Mouse (Mus musculus): ENCODE measurements around the gene Hoxd9.
A peak's percentile ranks its signal among the peaks of the same experiment; 100 is the strongest.

The Hoxd9 gene

DNA sequence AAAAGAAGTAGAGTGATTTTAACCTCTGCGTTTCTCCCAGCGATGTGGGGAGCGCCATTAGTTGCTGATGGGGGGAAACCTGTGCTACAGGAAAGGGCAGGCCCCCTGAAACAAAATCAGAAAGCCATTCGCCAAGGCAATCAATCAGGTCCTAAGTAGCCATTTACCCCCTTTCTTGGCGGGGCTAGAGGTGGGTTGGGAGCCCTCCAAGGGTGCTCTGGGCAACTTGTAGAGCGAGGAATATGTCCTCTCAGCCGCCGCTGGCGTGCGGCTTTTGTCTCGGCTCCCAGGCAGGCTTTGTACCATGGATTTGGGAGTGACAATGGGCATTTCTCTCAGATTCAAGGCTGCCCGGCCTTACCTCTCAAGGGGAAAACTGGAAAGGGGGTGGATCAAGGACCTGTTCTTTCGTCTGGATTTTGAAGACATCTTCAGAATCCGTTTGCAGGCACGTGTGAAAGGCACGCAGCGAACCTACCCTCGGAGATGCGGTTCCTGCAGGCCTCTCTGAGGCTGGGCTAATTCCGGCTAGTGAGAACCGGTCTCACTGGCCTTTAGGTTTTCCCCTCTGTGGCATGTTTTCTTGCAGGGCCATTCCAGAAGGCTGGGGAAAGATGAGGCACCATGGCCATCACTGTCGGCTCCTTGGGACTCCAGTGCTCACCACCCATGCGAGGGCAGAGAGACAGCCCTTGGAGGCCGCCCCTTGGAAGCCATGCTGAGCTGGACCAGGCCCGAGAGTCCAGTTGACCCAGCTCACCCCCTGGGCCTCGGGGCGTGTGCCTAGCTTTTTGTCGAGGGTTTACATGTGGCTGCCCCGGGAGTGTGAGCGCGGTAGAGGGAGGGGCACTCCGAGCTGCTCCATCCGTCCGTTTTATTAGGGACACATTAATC is 838 bp upstream of the Hoxd9 start:
- no peak for DNase-seq (ENCODE audit: low read depth in 2 of 2, low spot score in 2 of 2)

DNA sequence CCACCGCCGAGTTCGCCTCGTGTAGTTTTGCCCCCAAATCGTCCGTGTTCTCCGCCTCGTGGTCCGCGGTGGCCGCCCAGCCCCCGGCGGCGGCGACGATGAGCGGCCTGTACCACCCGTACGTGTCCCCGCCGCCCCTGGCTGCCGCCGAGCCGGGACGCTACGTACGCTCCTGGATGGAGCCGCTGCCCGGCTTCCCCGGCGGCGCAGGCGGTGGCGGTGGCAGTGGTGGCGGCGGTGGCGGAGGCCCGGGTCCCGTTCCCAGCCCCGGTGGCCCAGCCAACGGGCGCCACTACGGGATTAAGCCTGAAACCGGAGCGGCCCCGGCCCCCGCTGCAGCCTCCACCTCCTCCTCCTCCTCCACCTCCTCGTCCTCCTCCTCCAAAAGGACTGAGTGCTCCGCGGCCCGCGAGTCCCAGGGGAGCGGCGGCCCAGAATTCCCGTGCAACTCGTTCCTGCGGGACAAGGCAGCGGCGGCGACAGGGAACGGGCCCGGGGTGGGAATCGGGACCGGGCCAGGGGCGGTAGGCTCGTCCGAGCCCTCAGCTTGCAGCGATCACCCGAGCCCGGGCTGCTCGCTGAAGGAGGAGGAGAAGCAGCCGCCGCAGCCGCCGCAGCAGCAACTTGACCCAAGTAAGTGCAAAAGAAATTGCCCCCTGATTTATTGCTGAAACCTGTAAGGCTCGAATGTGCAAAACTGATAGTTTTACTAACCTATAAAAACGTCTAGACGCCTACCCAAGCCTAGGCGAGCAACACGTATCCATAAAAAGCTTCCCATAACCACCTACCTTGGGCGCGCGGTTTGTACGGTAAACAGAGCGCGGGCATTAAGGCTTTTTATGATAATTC is 900 bp downstream of the Hoxd9 start:
- DNase-seq (ENCODE audit: low read depth in 2 of 2, low spot score in 2 of 2): no peak

- no peak for DNase-seq (ENCODE audit: low read depth in 2 of 2, low spot score in 2 of 2)
These were observed 1.5 kb downstream of the Hoxd9 start for GRCm38 (mm10) chr2:74699053-74699430.

DNA sequence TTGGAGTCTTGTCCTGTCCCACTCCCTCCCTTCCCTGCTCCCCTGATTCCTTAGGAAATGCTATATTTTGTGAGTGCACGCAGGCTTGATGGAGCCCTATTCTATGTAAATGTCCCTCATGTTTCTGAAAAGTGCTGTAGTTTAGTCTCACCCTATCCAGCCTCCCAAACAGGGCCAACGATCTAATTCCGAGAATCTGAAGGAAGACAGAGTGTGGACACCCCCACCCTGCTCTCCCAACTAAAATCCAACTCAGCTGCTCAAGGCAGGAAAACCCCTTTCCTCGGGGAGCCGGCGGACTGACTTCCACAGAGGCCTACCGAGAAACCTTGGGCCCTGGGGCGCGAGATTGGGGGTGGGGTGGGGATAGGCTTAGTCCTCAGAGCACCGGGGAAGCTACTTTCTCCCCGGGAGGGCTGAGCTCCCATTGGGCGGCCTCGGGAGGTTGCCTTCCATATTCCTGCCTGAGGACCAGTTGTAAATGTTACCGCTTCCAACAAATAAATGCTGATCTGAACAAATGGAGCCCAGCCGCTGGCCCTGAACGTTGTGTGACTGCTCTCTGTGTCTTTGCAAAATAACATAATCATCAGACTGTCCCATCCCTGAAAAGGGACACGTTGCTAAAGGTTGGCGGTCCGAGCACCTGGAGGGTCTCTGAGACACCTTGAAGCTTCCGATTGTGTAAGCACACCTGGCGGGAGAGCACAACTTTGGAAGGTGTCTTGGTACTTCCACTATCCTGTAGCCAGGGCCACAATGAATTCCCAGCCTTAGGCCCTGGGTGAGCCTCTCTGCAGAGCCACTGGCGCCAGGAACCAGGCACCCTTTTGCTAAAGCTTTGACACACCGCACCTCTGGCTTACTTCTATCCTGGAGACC is 2.4 kb downstream of the Hoxd9 start:
- no peak for DNase-seq (ENCODE audit: low read depth in 2 of 2, low spot score in 2 of 2)

- no peak for DNase-seq (ENCODE audit: low read depth in 2 of 2, low spot score in 2 of 2)
These were observed 3.1 kb downstream of the Hoxd9 start for GRCm38 (mm10) chr2:74700546-74701112.

DNA sequence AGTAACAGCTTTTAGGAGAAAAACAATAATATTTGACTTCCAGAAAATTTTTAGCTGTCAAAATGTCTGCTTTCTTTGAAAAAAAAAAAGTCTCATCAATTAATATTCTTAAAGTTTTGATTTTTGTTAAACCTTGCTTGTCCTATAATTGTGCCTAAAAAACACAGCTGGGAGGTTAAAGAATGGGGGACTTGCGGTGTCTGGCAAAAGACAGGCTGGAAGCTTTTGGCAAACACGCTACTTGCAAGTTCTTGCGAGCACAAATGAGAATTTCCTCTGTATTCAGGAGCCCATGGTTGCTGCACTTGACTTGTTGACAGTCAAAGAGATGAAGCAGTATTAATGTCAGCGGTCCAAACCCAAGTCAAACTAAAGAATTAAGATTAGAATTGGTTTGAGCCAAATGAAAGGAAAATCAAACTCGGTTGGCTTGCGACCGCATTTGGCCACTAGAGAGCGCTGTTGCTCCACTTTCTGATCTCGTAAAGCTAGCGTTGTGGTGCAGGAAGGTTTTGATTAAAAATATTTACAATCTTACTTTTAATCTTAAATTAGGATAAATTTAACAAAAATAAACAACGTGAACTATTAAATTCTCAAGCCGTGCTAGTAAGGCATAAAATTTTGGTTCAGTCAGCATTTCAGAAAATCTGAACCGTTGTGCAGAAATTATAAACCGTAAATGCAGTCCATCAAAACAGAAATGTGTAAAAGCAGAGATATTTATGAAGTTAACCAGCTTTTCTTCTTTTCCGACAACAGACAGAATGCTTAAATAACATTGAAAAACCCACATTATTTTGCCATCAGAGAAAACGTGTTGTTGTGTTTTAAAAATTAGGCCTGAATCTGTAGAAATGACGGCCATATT is 4.7 kb downstream of the Hoxd9 start:
- peak; percentile 52 to 67 for DNase-seq (ENCODE audit: low read depth in 2 of 2, low spot score in 2 of 2)

DNA sequence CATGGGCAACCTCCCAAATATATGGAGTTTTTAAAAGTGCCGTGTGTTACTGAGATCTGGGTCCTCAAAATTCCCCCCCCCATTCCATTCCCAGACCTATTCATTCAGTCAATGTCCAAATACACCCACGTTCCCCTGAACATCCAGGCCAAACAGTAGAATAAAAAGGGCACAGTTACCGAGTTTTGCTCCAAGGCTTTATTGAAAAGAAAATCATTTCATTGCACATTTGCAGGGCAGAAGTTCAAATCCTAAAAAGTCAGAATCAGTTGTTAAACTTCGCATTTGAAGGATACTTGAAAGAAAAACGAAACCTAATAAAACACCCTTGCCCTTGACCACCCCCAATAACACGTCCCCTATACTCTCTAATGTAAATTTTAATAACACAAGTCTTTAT is 5.3 kb downstream of the Hoxd9 start:
- DNase-seq (ENCODE audit: low read depth in 2 of 2, low spot score in 2 of 2): no peak

- DNase-seq (ENCODE audit: low read depth in 2 of 2, low spot score in 2 of 2): no peak
These were observed 5.8 kb downstream of the Hoxd9 start for GRCm38 (mm10) chr2:74703317-74703716.

DNA sequence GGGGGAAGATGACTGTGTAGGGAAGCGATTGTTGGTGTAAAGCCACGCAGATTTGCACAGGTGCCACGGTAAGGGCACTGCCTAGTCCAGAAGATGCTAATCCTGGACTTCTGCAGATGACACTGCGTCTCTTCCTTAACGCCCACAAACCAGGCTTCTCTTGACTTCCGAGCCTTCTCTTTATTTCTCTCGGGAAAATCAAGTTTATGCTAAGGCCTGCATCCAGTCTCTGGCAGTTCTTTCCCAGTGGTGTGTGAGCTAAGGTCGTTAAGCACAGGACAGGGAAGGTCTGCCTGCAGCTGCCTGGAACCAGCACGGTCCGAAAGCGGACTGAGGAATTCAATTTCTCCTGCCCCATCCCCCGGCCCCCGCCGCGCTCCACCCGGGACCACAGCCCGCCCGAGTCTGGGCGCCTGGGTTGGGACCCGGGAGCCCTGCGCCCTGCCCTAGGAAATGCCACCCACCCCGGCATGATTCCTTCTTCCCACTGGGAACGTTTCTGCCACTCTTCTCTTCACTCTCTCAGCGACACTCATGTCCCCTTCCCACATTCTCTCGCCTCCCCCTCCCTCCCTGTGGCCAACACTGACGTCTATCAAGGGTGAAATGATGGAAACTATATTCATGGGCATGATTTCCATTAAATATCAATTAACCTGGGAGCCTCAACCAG is 6.3 kb downstream of the Hoxd9 start:
- DNase-seq (ENCODE audit: low read depth in 2 of 2, low spot score in 2 of 2): no peak

DNA sequence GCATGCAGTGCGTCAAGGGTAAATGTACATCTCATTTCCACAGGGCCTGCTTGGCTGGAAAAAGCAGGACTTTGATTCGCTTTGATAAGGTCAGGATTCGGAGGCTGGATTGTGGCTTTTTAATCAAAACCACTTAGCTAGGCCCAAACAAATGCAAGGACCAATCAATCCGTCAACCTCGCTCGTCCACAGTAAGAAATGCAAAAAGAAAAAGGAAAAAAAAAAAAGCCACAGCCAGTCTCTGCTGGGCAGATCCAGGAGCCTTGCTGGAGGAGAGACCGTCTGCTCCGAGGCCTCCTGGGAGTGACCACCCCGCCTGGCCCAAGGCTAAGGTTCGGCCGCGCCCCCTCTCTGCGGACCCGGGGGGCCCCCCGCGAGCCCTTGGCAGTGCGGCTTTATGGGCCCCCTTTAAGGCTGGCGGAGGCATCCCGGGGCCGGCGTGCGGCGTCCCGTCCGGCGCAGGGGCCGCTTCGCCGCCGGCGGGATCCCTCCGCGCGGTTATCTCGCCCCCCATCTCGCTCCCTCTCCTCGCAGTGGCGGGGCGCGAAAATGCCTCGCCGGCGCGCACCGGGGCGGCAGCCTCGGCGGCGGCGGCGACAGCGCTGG is 7.0 kb downstream of the Hoxd9 start, which contains the start of gene Hoxd8:
Gene Hoxd8 (plus strand): TSS at position 223 of the 606 bp plus-strand sequence.
- no peak for DNase-seq (ENCODE audit: low read depth in 2 of 2, low spot score in 2 of 2)

DNA sequence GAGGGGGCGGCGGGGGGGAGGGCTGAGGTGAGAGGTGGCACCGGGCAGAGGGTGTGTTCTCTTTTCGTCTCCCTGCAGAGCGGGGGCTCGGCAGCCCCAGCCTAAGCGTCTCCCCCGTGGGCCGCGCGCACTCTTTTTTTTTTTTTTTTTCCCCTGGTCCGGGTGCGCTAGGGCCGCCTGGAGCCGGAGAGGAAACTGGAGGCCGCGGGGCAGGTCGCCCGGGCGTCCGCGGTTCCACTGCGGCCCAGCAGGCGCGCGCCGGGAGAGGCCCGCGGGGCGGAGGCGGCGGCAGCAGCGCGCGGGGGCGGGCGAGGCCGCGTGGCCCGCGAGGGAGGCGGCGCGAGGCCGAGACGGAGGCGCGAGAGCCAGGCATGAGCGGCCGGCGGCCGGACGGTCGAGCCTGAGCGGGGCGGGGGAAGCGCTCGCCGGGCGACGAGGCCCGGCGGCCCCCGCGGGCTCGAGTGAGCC is 7.5 kb downstream of the Hoxd9 start:
- no peak for DNase-seq (ENCODE audit: low read depth in 2 of 2, low spot score in 2 of 2)

GRCm38 (mm10) chr2:74705467-74706089 is 8.1 kb downstream of the Hoxd9 start:
- DNase-seq (ENCODE audit: low read depth in 2 of 2, low spot score in 2 of 2): no peak

GRCm38 (mm10) chr2:74706393-74706960 is 8.9 kb downstream of the Hoxd9 start:
- no peak for DNase-seq (ENCODE audit: low read depth in 2 of 2, low spot score in 2 of 2)

DNA sequence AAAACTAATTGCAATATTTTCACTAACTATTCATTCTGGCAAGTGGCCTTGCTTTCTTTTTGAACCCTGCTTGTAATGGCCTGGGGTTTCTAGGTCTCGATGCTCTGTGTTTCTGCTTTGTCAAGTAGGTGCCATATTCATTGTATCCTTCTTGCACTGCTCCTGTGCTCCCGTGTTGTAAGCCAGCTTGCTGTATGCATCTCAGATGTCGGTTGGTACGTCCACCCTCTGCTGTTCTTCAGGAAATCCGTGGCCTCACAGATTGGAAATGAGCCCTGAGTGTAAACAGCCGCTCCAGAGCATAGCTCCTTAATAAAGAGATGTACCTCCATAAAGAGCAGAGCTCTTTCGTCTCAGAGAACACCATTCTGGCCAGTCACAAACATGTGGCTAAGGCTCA is 10.1 kb downstream of the Hoxd9 start:
- DNase-seq (ENCODE audit: low read depth in 2 of 2, low spot score in 2 of 2): no peak

DNA sequence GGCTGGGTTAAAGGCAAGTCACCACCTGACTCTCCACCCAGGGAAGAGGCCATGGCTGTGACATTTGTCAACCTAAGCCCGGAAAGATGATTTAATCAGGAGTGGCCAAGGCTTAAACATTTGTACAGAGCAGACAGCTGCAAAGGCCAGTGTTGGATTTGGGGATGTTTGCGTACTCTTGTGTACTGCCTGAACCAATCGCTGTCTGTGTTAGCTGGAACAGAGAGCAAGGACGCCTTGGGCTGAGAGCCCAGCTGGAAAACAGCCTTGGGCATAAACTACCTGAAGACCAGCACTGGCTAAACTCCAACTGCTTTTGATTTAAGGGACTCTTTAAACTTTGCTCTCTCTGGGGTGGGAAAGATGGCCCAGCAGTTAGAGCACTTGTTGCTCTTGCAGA is 11.1 kb downstream of the Hoxd9 start:
- no peak for DNase-seq (ENCODE audit: low read depth in 2 of 2, low spot score in 2 of 2)

GRCm38 (mm10) chr2:74709465-74710419 is 12.2 kb downstream of the Hoxd9 start:
- DNase-seq (ENCODE audit: low read depth in 2 of 2, low spot score in 2 of 2): no peak
